Mouse (Mus musculus): ENCODE measurements around the gene Cdc14a. TPM values are rescaled to one million over a fixed set of nuclear protein-coding genes. Genes with fewer than 3 reads are reported as not detected.

The Cdc14a gene
- 21.0 and 22.1 TPM in 2 replicates for total RNA-seq (2015)
- total RNA-seq (2017): 21.7 and 26.2 TPM in 2 replicates

DNA sequence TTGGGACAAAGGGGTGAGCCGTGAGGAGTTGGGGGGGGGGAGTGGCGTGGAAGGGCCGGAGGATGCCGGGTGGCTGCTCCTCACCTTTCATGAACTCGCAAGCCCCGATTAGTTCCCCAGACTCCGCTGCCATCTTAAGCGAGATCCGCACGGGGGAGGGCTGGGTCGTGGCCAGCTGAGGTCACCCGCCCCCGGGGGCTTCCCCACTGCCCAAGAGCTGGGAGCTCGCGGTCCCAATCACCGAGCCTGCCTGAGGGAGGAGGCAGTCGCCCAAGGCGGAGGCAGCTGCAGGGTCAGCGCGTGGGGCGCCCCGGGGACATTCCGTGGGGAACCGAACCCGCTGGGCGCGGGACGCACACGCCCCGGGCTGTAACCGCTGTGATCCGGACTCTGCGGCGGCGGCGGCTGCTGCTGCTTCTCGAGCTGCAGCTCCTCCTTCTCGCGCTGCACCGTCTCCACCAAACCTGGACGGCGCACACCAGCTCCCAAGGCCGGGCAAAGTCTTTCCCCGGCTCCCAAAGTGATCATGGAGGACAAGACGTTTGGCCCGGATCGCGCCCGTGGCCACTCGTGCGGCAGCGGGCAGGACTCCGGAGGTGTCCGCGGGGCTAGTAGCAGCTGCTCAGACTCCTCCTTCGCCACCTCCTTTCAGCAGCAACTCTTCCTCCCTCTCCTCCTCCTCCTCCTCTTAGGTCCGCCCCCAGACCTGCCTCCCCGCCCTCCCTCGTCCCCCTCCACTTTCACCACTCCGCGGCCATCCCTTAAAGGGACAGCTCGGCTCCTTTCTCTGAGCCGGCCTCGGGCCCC is at the start of gene Cdc14a:
Gene Cdc14a, minus strand, starts transcription at position 680 of the 807 bp plus-strand sequence.
- peak; percentile 71 for ATAC-seq (ENCODE audit: poor library complexity, severe bottlenecking)

DNA sequence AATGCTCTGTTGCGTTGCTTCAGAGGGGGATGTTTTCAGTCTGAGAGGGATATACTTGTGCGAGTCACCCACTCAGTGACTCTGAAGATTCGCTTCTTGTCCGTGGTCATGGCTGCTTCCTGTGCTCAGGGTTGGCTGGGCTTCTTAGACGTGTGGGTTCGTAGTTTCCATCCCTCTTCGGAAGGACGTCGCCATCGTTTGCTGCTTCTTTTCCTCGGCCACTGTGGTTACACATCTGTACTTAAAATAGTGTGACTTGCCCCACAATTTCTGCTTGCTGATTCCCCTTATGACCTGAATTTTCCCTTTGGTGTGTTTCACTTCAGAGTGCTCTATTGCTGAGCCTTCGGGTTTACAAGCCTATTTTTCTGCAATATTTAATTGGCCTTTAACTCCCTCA is 41.9 kb upstream of the Cdc14a start:
- peak; percentile 72 for ATAC-seq (ENCODE audit: poor library complexity, severe bottlenecking)

DNA sequence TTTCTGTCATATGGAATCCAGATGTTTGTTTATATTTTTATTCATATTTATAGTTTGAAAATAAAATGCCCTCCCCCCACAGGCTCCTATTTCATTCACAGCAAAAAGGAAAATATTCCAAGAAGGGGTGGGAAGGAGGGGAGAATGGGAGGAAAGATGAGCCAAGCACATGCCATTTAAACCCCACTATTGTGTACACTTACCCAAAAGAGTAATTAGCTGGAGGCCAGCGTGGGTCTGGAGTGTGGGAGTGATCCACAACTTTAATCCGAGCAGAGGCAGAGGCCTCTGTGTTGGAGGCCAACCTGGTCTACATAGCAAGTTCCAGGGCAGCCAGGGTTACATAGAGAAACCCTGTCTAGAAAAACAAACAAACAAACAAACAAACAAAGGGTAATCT is 40.5 kb upstream of the Cdc14a start:
- ATAC-seq (ENCODE audit: poor library complexity, severe bottlenecking): no peak

DNA sequence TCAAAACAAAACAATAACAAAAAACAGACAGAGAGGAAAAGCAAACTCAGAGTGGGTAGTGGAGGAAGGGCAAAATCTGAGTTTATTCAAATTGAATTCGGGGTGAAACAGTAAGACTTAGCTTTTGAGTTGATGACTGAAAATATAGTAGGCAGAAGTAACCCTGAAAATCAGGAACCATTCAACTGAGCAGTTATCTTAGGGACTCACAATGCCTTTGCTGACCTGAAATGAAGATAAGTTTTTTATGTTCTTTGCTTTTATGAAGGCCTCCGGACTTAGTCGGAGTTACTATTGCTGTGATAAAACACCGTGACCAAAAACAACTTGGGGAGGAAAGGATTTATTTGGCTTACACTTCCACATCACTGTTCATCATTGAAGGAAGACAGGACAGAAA is 37.2 kb upstream of the Cdc14a start:
- ATAC-seq (ENCODE audit: poor library complexity, severe bottlenecking): no peak

DNA sequence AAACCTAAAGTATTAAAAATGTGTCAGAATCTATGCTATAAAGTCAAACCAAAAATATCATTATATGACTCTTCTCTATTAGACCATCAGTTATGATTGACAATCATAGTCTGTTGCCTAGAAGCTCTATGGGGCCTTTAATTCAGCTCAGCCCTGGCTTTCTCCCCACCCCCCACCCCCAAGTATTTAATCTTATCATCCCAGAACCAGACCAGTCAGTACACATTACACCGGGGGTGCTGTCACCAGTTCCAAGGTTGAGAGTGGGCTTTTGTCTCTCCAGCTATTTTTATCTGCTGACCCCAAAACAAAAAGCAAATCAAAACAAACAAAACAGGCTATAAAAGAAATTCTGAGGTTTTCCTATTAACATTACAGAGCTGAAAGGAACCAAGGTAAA is 30.7 kb upstream of the Cdc14a start:
- ATAC-seq (ENCODE audit: poor library complexity, severe bottlenecking): no peak

DNA sequence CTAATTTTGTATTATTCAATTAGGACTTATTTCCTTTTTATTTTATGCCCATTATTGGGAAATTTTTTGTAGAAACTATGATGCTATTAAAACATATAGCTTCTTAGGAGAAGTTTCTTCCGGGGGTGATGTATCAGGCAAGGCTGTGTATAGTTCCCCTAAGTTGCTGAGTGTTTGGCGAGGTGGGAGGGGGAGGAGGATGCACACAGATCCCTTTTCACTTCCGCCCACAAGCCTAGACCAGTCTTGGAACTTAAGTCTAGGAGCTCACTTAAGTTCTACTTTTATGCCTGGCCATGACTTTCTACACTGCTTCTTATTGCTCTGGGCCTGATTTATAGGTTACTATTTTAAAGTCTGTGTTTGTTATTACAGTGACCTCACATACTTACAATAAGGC is 26.9 kb upstream of the Cdc14a start:
- peak; percentile 98 for ATAC-seq (ENCODE audit: poor library complexity, severe bottlenecking)

DNA sequence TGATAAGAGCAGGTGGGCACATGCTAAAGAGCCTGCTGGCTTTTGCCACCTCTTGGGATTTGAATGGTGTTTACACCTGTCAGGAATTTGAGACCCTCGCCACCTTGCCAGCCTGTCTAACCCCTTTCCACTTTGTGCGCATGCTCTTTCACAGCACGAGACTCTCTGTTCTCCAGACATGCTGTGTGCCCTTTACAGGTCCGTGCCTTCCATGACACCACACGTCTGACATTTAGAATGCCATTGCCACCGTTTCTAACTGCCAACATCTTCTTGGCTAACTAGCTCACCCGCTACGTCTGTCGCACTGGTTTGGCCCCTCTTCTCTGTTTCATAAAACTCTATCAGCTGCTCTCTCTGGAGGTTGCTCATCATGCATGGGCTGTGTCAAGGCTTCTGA is 20.5 kb upstream of the Cdc14a start:
- no peak for ATAC-seq (ENCODE audit: poor library complexity, severe bottlenecking)

DNA sequence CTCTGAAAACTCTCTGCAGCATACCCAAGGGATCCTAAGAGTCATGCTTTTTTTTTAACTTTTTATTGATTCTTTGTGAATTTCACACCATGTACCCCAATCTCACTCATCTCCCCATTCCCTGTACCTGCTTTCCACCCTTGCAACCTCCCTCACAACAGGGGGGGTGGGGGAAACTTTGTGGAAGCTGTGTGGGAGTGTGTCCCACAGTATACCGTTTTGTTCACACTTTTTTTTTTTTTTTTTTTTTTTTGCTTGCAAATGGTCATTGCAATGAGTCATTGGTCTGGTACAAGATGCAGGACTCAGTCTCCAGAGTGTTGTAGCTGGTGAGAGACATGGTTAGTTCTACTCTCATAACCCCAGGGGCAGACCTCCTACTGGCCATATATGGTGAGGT is 19.0 kb upstream of the Cdc14a start:
- no peak for ATAC-seq (ENCODE audit: poor library complexity, severe bottlenecking)

DNA sequence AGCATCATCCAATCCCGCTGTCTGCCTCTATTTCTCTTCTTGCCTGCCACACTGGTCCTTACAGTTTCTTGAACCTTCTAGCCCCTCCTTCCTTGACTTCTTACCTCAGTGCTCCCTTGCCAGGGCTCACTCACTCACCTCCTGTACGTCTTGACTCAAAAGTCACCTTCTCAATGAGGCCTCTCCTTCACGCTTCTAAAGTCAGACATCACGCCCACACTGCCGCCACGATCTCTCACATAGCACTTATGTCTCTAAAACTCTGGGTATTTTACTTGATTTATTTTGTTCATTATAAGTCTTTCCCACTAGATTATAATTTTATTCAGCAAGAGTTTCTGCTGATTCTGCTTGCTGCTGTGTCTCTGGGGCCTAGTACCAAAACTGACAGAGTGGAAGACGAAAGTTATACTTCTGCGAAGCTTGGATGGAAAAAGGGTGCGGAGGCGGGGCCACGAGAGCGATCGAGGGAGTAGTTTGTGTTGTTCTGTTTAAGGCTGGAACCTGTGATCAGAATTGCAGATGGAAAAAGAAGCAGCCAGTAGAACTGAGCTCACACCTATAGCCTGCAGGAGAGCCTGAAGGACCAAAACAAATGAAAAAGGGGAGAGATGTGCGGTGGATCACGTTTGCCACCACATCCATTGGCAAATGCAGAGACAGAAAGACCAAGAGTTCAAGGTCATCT is 17.8 kb upstream of the Cdc14a start:
- no peak for ATAC-seq (ENCODE audit: poor library complexity, severe bottlenecking)

DNA sequence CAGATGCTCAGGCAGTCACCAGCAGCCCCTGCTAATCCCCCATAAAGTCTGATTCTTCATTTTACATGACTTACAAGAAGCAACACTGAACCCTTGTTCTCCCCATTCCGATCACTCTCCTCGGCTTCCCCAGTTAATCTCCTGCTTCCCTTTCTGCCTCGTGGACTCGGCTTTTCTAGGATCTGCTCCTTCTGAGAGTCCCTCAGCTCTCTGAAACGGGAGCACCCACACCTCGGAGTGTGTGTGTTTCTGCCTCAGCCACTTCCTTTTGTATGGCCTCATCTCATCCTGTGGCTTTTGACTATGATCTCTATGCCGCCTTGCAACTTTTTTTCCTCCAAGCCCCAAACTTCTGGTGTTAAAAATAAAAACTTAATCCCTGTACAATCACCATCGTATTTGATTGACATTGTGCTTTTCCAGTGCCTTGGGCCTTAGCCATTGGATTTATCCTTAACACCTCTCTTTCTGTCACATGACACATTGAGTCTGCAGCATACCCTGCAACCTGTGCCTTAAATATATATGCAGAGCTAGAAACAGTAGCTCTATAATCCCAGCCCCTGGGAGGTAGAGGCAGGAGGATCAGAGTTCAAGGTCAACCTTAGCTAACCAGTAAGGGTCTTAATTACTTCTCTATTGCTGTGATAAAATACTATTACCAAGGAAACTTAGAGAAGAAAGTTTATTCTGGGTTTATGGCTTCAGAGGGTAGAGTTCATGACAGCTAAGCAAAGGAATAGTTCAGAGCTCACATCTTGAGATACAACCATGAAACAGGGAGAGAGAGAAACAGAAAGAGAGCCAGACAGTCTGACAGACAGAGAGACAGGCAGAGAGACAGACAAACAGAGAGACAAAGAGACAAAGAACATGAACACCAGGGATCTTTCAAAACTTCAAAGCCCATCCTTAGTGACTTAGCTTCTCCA is 16.5 kb upstream of the Cdc14a start:
- peak; percentile 48 for ATAC-seq (ENCODE audit: poor library complexity, severe bottlenecking)

DNA sequence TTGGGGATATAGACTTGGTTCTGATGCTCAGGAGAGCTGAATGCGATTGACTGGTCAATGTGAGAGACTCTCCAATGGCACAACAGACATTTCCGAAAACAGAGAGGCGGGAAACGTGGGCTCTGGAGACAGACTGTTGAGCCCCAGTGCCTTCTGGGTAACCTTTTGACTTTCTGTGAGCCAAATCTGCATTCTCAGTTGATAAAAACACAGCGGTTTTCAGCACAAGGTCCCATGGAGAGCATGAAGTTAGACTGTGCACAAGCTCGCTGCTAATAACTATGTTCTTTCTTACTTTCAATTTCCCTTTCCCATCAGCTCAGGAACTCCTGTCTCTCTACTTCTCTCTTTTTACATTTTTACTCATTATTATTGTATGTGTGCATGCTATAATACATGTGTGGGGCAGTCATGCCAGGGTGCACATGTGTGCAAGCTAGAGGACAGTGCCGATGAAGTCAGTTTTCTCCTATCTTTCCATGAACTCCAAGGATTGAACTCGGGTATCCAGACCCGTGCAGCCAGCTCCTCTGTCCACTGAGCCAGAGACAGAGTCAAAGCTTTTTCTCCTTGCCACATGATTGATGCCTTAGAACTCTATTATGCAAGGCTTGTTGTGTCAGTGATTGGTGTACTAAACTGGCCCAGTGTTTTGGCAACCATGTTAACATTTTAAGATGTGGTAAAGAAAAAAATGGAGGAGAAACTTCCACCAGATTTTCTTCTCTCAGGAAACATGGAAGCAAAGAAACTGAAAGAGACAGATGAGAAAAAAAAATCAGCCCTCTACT is 13.2 kb upstream of the Cdc14a start:
- ATAC-seq (ENCODE audit: poor library complexity, severe bottlenecking): peak; percentile 47

DNA sequence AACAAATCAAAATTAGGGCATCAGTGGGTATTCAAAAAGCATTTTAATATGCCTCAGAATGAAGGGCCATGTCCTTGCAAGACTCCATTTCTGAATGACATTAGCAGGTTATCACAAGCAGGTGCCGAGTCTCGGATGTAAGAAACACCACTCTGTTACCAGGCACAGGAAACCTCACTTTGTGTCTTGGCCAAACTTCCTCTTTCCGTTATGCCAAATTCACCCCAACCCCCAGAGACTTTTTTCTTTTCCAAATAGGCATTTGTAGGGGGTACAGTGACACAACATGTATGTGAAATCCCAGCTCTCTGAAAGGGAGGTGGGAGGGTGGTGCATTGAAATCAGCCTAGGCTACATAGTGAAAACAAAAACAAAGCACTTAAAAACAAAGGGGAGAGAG is 12.3 kb upstream of the Cdc14a start:
- peak; percentile 75 for ATAC-seq (ENCODE audit: poor library complexity, severe bottlenecking)

DNA sequence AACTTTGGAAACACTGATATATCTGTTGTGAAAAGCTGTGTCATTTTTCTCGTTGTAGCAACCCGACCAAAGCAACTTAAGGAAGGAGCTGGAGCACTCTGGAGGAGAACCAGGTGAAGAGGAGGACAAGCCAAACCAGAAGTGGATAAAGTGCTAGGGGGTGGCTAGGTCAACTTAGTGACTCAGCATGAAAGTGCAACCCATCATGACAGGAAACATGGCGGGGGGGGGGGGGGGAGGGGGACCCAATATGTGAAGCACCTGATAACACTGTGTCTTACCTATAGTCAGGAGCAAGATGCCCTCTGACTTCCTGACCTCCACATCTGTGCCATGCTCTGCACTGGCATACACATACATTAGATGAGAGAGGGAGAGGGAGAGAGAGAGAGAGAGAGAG is 10.9 kb upstream of the Cdc14a start:
- ATAC-seq (ENCODE audit: poor library complexity, severe bottlenecking): no peak

DNA sequence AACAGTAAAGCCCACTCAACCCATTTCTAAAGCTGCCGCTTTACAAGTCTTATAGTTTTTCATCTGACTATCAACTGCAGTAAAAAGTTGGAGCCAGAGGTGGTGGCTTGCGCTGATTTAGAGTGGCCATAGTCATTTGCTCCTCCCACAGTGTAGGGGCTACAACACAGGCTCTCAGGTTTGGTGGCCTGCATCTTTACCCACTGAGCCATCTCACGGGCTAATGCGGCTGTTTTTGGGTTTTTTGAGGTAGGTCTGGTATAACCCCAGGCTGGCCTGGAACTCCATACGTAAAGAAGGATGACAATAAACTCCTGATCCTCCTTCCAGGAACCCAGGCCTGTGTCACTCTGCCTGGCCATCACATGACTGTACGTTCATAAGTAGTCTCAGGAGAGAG is 2.1 kb upstream of the Cdc14a start:
- ATAC-seq (ENCODE audit: poor library complexity, severe bottlenecking): no peak

DNA sequence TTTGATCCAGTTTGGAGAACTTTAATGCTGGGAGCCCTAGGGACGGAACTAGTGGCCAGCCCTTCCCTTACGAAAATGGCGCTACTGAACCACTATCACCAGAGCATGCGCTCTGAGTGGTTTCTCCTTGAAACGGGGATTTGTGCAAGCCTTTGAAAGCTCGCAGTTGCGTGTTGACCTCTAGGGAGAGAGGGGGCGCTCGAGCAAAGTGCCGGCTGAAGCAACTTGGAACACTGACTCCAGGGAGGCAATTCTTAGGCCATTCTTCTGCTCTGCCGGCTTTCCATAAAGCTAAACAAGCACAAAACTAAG is 1.1 kb upstream of the Cdc14a start:
- ATAC-seq (ENCODE audit: poor library complexity, severe bottlenecking): peak; percentile 70

DNA sequence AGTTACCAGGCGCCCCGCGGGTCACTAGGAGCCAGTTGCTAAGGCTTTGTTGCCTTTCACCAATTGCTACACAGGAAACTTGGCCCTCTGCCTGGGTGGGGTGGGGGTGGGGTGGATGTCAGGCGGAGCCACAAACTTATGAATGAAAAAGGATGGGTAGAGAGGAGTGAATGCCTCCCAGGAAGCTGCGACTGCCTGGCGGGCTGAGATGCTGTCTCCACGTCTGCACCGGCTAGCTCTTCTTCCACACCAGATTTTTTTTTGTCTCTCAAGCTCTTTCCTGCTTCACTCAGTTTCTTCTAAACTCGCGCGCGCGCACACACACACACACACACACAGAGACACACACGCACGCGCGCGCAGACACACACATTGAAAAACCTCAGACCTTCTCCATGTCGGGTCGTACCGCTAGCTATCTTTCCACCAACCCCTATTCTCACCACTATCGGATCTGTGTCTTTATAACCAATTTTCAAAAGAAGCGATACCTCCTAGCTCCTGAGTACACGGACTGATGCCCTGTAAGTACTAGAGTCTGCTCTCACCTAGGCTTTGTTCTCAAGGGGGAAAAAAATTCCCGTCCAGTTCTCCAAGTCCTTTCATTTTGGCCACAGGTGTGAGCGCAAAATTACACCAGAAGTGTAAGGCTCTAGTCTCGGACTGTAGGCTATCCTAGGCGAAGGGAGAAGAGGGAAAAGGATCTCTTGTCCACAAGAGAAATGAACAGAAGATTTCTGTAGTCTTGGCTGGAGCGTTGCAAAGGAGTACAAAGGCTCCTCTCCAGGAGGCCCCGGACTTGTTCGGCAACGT is 534 bp upstream of the Cdc14a start:
- ATAC-seq (ENCODE audit: poor library complexity, severe bottlenecking): peak; percentile 4; the same call in 1 of the 2 replicates

DNA sequence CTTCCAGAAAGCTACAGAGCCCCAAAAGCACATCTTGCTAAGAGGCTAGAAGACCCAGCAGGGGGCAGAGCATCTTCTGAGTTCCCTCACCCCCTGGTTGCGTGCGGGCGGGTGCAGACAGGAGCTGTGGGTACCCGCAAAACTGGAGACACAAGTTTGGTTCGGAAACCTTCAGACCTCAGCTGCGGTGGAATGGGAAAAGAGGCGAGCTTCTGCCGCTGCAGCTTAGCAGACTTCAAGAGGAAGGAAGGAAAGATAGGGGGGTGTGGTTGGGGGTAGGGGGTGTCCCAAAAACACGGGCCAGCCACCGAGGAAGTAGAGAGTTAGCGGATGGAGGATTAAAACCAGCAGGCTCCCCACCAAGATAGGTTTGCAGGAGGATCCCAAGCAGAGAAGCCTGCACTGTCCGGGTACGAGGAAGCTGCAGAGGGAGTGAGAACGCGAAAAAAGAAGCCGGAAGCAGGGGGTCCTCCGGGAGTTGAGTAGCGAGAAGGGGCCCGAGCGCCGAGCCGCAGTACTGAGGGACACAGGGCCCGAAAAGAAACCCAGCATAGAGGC is 958 bp downstream of the Cdc14a start:
- peak; percentile 43 for ATAC-seq (ENCODE audit: poor library complexity, severe bottlenecking)

DNA sequence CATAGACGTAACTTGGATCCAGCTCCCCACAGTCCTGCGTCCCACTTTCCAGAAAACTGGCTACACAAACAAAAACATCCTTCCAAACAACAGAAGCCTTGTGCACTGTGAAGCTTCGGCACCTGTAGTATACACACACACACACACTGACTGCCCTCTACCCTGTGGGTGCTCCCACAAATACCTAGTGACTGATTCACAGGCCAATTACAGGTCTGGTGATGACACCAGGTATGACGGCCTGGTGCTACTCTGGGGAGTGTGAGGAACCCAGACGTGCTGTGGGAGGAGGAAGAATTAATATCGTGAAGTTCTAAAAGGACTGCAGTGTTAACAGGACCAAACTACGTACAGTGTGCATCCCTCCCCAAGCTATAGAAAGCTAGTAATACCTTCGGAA is 1.8 kb downstream of the Cdc14a start:
- no peak for ATAC-seq (ENCODE audit: poor library complexity, severe bottlenecking)

DNA sequence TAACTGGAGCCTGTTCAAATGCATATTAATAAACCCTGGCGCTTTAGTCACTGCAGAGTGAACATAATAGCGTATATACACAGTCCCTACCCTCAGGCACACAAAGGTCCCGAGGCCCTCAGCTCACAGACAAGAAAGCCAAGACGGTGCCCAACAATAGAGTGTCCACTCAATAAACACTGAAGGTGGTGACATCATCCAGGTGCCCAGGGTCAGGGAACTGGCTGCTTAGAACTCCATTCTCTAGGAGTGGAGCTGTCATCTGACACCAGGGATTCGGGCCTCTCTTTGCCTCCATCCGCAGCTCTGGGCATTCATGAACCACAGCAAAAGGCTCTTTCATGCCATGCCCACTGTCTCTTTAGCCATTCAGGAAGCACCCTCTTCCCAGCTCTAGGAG is 2.7 kb downstream of the Cdc14a start:
- no peak for ATAC-seq (ENCODE audit: poor library complexity, severe bottlenecking)

DNA sequence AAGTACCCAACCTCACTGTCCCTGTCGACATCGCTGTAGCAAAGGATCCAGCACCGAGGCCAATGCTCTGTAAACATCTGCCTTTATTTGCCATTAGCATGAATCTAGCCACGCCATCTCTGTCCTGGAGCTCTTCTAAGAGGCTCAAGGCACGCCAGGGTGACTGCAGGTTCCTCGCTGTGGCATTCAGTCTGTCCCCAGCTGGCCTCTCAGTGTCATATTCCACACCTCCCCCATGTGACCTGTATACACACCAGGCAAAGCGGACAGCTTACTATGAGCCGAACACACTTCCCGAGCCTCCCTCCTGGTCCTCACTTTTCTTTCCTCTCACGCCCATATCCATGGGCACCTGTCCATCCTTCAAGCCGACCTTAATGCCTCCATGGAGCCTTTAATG is 4.0 kb downstream of the Cdc14a start:
- ATAC-seq (ENCODE audit: poor library complexity, severe bottlenecking): no peak
